In genomic region chr5:140596927-140597588, GRCm38 (mm10) we compare ENCODE assay signal across 9 mouse cellular contexts. TPM values are rescaled to one million over a fixed set of nuclear protein-coding genes. Genes with fewer than 3 reads are reported as not detected.
A peak's percentile ranks its signal among the peaks of the same experiment; 100 is the strongest.
DNase-seq lines count a peak whose midpoint lies in the region; ATAC-seq and TF ChIP-seq lines count a peak whose summit lies in the region.
"Had no signal": no experiment of that assay in that cellular context is flagged by ENCODE, and none has a peak within 500 bp of the region (broad histone marks: within the 10 kb centered on the region; RNA-seq: fewer than 3 reads in every experiment).

No protein-coding gene starts in this region.

- ATAC-seq in hematopoietic stem cell, adult 5-6 weeks (replicated peaks in 1 of 2; ENCODE audit: insufficient read depth in 1 of 2, low FRiP score in 2 of 2, low TSS enrichment in 1 of 2, low read depth in 1 of 2, poor library complexity in 2 of 2, severe bottlenecking in 2 of 2) = peak; percentile 77 to 82
- ATAC-seq in liver, postnatal 0 days = peak; percentile 88
- ATAC-seq in stomach, embryonic 14.5 days (ENCODE audit: insufficient number of reproducible peaks, insufficient read depth, low FRiP score, low read depth) = peak; percentile 70

- H3K9me3 ChIP-seq in liver, postnatal 0 days (ENCODE audit: low read length) = no peaks in the 10 kb centered on the region
- no peaks in the 10 kb centered on the region for H3K9me3 ChIP-seq in stomach, embryonic 14.5 days (ENCODE audit: control insufficient read depth, low read depth, low read length)

- no peaks in the 10 kb centered on the region for H3K36me3 ChIP-seq in liver, postnatal 0 days (replicated peaks; ENCODE audit: insufficient read depth, low read length)
- no peaks in the 10 kb centered on the region for H3K36me3 ChIP-seq in stomach, embryonic 14.5 days (ENCODE audit: control insufficient read depth, insufficient read depth, low read length)

- peak; percentile 75 to 78 for DNase-seq in B cell, adult 2 months
- peak; percentile 49 for DNase-seq in adrenal gland, postnatal 10 days
- DNase-seq in liver, postnatal 0 days = peak; percentile 71
- DNase-seq in cerebellum, postnatal 14 days = no peak
- no peak for DNase-seq in adipocyte (ENCODE audit: low spot score)
- no peak for DNase-seq in layer of hippocampus, postnatal 36 days

- H3K4me2 ChIP-seq in liver, postnatal 0 days (ENCODE audit: low read depth, low read length) = peak overlapping the region; percentile 60
- H3K4me2 ChIP-seq in stomach, embryonic 14.5 days (replicated peaks; ENCODE audit: low read depth, low read length) = peak overlapping the region; percentile 12; the same call in 1 of the 2 replicates

- H3K9ac ChIP-seq in liver, postnatal 0 days (replicated peaks) = peak overlapping the region; percentile 54
- no peak overlapping the region for H3K9ac ChIP-seq in stomach, embryonic 14.5 days (replicated peaks; ENCODE audit: low read depth, low read length)

- 0 out of 2 replicates have a peak, but pooled peaks have one; percentile 17 for TF ChIP-seq EP300 in liver, postnatal 0 days (IDR thresholded peaks at IDR 0.05; ENCODE audit: low read depth)

- peaks cover 36% of the 10 kb centered on the region for H3K4me1 ChIP-seq in liver, postnatal 0 days (ENCODE audit: insufficient read depth)
- peaks cover 13% of the 10 kb centered on the region for H3K4me1 ChIP-seq in stomach, embryonic 14.5 days (ENCODE audit: control insufficient read depth, insufficient read depth, low read length)

- H3K27ac ChIP-seq in liver, postnatal 0 days (ENCODE audit: low read depth) = peak overlapping the region; percentile 93
- H3K27ac ChIP-seq in stomach, embryonic 14.5 days (ENCODE audit: low read length) = peak overlapping the region; percentile 63
- H3K27ac ChIP-seq: macrophage had no signal

- no peaks in the 10 kb centered on the region for H3K27me3 ChIP-seq in liver, postnatal 0 days (ENCODE audit: insufficient read depth, low read length)
- no peaks in the 10 kb centered on the region for H3K27me3 ChIP-seq in stomach, embryonic 14.5 days (ENCODE audit: control insufficient read depth, insufficient read depth, low read length)

- peak overlapping the region; percentile 9; the same call in 1 of the 2 replicates for H3K4me3 ChIP-seq in liver, postnatal 0 days (ENCODE audit: low read depth, low read length)
- H3K4me3 ChIP-seq in stomach, embryonic 14.5 days (ENCODE audit: low read depth, low read length) = no peak overlapping the region

- no peak for TF ChIP-seq CTCF in liver, postnatal 0 days (IDR thresholded peaks at IDR 0.05; ENCODE audit: low read depth)

- 15% methylated on average over 18 of the region's 18 CpGs for WGBS in liver, postnatal 0 days (ENCODE audit: insufficient replicate concordance)
- 49% methylated on average over 18 of the region's 18 CpGs for WGBS in stomach, embryonic 14.5 days

RNA-seq across cellular contexts. Expression of gene Lfng, which starts 10.1 kb away (rescaled TPM):
- 10 to 100 TPM; 18.2 to 24.6 TPM for total RNA-seq in adrenal gland, postnatal 10 days (2021)
- 33.6 and 67.3 TPM in 2 replicates for total RNA-seq in hematopoietic stem cell, adult 5-6 weeks (2017)
- 5.0 and 5.9 TPM in 2 replicates for polyA plus RNA-seq in liver, postnatal 0 days (2015; fragmentation: Nextera tagmentation; extraction: Ambion mirVana)
- polyA plus RNA-seq in stomach, embryonic 14.5 days (2014; fragmentation: Nextera tagmentation; extraction: Ambion mirVana) = 22.4 and 25.8 TPM in 2 replicates
- total RNA-seq in layer of hippocampus, postnatal 36 days (2021) = 10 to 100 TPM; 20.3 to 30.8 TPM

RNA-seq across cellular contexts. Expression of gene Grifin, which starts 32.2 kb away (rescaled TPM):
- not detected for total RNA-seq in adrenal gland, postnatal 10 days (2021)
- not detected in 2 replicates for total RNA-seq in hematopoietic stem cell, adult 5-6 weeks (2017)
- not detected in 2 replicates for polyA plus RNA-seq in liver, postnatal 0 days (2015; fragmentation: Nextera tagmentation; extraction: Ambion mirVana)
- polyA plus RNA-seq in stomach, embryonic 14.5 days (2014; fragmentation: Nextera tagmentation; extraction: Ambion mirVana) = 0.74 TPM in 1 of 2 replicates, not detected in the other
- total RNA-seq in layer of hippocampus, postnatal 36 days (2021) = under 1 TPM in 1 of 2 experiments, not detected in 1; 0.62 TPM
- polyA plus RNA-seq: macrophage had no signal

RNA-seq across cellular contexts. Expression of gene Ttyh3, which starts 51.8 kb away (rescaled TPM):
- total RNA-seq in adrenal gland, postnatal 10 days (2021) = 100 to 1,000 TPM in 1 of 2 experiments, 10 to 100 TPM in 1; 79.8 to 108 TPM
- 11.3 and 16.8 TPM in 2 replicates for total RNA-seq in hematopoietic stem cell, adult 5-6 weeks (2017)
- 5.2 and 6.5 TPM in 2 replicates for polyA plus RNA-seq in liver, postnatal 0 days (2015; fragmentation: Nextera tagmentation; extraction: Ambion mirVana)
- 41.9 and 43.1 TPM in 2 replicates for polyA plus RNA-seq in stomach, embryonic 14.5 days (2014; fragmentation: Nextera tagmentation; extraction: Ambion mirVana)
- 100 to 1,000 TPM; 191 to 221 TPM for total RNA-seq in layer of hippocampus, postnatal 36 days (2021)

Comparison
In these comparisons a context has a peak if more than half of its experiments do, and no peak if none do; other contexts are left out.
1. DNase-seq: peak in B cell, adult 2 months (2 of 2), adrenal gland, postnatal 10 days (single experiment) and liver, postnatal 0 days (single experiment); none in cerebellum, postnatal 14 days (0 of 2), adipocyte (single experiment) and layer of hippocampus, postnatal 36 days (0 of 2).
2. Peak in every context shown above with its lines, with median percentiles within 50 percentile points of each other: ATAC-seq.